Mouse (Mus musculus) cerebellum, postnatal 4 days (tissue): ENCODE measurements around the gene Adprhl2.

ENCODE experiments used
- DNase-seq, 2 experiments: peaks; one replicate each; pipeline ENCODE4 v3.0.0; 2022; ENCODE audit warnings: low spot score in 2 of 2, mixed read lengths in 1 of 2

Adprhl2 gene

GRCm38 (mm10) chr4:126321111-126321853 is at the start of gene Adprhl2:
Gene Adprhl2, minus strand, starts transcription at chr4:126321703.
- peak; percentile 100 for DNase-seq

- DNase-seq, result no peak
Measured at GRCm38 (mm10) chr4:126360069-126360468, 38.6 kb upstream of the Adprhl2 start.

DNA sequence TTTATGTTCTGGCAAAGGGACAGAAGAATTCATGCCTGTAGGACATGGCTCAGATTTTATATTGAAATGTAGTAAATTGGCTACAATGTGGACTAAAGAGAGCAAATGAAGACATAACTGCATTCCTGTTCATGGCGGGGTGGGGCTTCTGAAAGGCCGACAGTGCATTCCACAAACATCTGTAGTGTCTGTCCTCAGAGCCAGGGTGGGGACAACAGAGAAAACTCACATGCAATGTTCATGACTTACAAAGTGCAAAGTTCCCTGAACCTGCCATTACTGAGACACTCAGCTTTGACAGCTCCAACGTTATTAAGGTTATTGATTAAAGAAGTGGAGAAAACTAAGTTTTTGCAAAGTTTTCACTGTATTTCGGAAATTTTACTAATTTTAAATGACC is 21.9 kb upstream of the Adprhl2 start:
- DNase-seq, result no peak

- DNase-seq, result no peak
Measured at GRCm38 (mm10) chr4:126339461-126339860, 18.0 kb upstream of the Adprhl2 start.

GRCm38 (mm10) chr4:126332358-126332757 is 10.9 kb upstream of the Adprhl2 start:
- DNase-seq, result no peak

GRCm38 (mm10) chr4:126331751-126332150 is 10.2 kb upstream of the Adprhl2 start:
- DNase-seq, result no peak

- DNase-seq, result no peak
Measured at GRCm38 (mm10) chr4:126330295-126330694, 8.8 kb upstream of the Adprhl2 start.

DNA sequence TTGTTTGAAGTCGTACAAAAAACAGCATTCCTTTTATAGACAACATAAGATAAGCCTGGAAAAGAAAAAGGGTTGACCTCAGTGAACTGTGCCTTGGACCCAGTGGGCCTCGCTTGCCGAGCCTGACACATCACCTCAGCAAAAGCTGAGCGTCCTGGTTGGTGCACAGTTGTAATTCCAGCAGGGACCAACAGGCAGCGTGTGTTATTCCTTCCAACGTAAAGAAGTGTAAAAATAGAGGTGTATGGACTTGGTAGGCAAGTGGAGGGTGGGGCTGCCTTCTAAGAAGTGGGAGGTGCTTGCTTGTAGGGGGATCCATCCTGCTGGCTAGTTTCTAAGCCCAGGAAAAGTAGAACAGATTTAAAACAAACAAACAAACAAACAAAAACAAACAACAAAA is 4.5 kb upstream of the Adprhl2 start:
- DNase-seq, result no peak

GRCm38 (mm10) chr4:126325281-126325861 is 3.9 kb upstream of the Adprhl2 start, which contains the start of gene Tekt2:
Gene Tekt2, minus strand, starts transcription at chr4:126325688.
- no peak for DNase-seq

DNA sequence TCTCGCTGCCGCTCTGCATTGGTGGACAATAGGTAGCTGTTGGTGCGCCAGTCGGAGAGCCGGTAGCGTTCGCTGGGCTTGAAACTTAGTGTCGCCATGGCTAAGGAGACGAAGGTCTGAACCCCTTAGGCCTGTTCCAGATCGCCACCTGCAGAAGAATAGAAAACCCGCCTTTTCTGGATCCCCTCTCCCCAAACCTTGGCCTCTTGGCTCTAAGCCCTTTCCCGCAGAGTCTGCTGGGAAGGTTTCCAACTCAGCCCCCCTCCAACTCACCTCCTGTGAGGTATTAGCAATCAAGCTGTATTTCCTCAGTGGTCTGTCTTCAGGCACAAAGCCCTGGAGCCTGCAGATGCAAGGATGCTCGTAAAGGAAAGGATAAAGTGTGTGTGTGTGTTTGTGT is 3.4 kb upstream of the Adprhl2 start:
- peak in 1 of 2 experiments; percentile 52 for DNase-seq

GRCm38 (mm10) chr4:126322646-126323045 is 1.1 kb upstream of the Adprhl2 start:
- DNase-seq, result no peak

DNA sequence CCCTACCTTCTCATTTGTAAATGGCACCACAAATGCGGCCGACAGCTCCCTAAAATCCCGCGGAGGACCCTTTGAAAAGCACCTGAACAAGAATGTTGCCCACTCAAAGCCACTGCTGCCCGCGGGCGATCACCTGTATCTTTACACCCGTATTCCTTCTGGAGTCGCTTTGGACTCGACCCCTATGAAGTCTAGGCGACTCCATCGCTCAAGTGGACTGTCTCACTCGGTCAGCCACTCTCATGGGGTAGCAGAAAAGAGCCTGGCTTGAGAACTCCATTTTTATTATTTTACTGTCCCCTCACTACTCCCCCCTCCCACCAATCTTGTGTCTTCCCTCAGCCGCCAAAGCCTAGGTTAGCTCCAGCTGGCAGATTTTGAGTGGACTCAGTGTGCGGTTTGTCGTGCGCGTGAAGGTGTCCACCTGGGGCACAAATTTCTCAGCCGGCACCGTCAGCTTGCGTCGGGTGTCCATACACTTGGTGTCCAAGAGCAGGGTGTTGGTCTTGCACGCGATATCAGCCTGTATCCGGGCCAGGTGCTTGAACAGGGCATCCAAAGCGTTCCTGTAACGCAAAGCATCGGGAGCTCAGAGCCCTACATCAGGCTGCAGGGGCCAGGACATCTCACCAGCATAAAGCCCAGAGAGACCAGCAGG is 480 bp upstream of the Adprhl2 start:
- no peak for DNase-seq

- DNase-seq, result no peak
Measured at GRCm38 (mm10) chr4:126319806-126320205, 1.7 kb downstream of the Adprhl2 start.

DNA sequence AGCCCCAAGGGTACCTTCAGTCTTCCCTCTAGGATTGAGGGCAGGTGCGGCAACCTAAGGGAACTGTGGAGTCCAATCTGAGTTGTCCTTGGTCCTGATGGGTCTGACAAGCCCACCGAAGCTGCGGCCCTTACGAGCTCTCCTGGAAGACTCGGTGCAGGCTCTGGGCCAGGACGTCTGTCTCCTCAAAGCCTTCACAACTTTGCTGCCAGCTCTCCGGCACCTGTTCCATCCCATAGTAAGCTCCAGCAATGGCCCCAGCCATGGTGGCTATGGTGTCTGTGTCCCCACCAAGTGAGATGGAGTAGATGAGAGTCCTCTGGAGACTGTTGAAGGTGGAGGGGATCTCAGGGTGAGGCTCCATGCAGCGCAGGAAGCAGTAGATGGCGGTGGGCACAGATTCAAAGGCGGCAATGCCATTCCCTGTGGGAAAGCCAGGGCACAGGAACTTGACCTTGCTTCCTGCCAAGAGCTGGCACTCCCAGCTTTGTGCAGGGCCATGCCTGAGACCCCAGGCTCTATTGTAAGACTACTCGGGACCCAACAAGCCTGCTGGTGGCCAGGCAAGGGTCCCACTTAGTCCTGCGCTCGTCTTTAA is 5.0 kb downstream of the Adprhl2 start:
- DNase-seq, result no peak

DNA sequence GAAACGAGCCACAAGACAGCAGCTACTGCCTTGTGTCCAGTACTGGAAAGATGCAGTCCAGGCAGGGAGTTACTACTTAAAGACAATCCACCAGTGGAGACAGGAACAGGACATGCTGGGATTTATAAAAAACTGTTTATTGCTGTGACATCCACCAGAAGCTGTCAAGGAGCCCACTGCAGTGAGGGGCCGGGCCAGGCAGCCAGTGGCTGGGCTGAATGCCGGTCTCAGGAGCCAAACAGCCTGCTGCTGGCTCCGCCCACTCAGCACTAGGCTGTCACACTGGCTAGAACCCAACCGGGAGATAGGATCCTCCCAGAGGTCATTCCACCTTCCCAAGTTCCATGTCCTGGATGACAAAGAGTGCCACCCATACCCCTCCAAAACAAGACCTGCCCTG is 5.6 kb downstream of the Adprhl2 start:
- no peak for DNase-seq

DNA sequence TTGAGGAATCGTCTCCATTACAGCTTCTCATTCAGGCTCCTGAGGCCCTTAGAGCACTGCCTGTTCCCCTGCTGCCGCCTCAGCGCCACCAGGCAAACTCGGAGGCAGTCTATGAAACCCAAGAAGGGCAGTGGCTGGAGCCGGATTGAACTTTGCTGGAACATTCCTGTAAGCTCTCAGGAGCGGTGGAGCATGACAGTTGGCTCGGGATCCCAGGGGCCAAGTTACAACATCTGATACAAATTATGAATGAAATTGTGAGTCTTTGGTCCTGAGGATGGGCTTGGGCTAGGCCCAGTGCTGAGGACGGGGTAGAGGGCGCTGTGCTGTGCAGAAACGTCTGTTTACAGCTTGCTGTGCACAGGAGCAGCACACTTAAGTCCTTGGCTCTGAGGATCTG is 7.1 kb downstream of the Adprhl2 start:
- DNase-seq, result no peak

DNA sequence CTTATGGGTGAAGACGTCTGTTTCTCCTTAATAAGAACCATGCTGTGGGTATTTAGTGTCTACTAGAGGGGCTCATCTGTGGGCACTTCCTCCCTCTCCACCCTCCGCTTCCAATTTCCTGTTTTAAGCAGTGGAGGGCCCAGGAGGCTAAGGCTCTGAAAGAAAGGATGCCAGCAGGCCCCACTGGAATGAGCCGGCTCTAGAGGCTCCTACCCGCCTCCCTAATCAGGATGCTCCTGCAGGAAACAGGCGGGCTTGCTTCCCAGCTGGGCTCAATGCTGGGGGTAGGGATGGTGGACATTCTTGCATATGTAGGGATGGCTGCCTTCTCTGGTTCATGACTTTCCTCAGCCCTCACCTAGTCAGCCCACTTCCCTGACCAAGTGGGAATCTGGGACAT is 8.3 kb downstream of the Adprhl2 start:
- DNase-seq, result no peak

DNA sequence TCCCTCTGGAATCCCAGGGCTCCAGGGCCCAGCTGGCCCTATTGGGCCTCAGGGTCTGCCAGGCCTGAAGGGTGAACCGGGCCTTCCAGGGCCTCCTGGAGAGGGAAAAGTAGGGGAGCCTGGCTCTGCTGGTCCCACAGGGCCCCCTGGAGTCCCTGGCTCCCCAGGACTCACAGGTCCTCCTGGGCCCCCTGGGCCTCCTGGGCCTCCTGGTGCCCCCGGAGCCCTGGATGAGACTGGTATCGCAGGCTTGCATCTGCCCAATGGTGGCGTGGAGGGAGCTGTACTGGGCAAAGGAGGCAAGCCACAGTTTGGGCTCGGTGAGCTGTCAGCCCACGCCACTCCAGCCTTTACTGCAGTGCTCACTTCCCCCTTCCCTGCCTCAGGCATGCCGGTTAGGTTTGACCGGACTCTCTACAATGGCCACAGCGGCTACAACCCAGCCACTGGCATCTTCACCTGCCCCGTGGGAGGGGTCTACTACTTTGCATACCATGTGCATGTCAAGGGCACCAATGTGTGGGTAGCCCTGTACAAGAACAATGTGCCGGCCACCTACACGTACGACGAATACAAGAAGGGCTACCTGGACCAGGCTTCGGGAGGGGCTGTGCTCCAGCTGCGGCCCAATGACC is 9.8 kb downstream of the Adprhl2 start:
- no peak for DNase-seq

DNA sequence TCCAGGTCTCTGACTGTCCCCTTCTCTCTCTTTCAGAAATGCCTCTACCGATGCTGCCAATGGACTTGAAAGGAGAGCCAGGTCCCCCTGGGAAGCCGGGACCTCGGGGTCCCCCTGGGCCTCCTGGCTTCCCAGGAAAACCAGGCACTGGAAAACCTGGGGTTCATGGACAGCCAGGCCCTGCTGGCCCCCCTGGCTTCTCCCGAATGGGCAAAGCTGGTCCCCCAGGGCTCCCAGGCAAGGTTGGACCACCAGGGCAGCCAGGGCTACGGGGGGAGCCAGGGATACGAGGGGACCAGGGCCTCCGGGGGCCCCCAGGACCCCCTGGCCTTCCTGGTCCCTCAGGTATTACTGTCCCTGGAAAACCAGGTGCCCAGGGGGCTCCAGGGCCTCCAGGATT is 11.2 kb downstream of the Adprhl2 start:
- DNase-seq, result no peak

DNA sequence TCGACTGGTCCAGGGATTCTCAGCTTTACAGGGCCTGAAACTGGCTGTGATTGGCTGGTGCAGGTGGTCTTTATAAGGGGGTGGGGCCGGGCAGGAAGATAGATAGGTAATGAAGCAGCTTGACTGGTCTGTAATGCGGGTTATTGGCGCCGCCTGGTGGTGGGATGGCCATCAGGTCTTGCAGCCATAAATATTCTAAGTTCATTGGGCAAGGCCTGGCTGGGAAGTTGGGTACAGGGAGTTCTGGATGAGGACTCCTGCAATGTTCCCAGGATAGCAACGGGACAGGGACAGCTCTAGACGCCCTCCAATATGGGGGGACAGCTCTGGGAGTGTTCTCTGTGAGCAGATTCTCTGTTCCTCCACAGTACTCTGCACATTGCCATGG is 11.6 kb downstream of the Adprhl2 start:
- DNase-seq, result peak; percentile 83 to 91

- DNase-seq, result peak in 1 of 2 experiments; percentile 41
Measured at GRCm38 (mm10) chr4:126309211-126309921, 12.1 kb downstream of the Adprhl2 start.
